Mouse (Mus musculus): ENCODE data around the gene Cers5. TPM values are rescaled to one million over a fixed set of nuclear protein-coding genes. Genes with fewer than 3 reads are reported as not detected.

Cers5 gene
- polyA plus RNA-seq, 1 experiment from 2014 or later, result 59.2 TPM

DNA sequence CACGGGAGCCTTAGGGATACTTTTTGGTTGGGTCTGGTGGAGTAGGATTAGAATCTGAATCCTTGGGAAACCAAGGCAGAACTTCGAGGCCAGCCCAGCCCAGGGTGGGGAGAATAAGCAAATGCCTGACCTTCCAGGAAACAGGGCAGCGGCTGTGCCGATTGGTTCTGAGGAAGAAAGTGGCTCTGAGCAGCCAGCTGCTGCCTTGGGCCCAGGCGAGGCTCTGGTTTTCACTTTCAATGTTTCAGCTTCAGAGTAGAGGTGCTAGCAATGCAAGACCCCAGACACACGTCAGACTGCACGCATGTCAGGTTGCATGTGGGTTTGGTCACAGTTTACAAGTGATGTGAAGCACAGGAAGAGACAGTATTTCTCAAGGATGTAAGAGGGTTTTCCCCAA lies 39.4 kb upstream of the Cers5 start:
- Histone ChIP-seq H3K9me3 (ENCODE audit: control insufficient read depth, low read length) (no peaks in the 10 kb centered on the region; the same call in 1 of the 2 replicates), H3K36me3 (ENCODE audit: control insufficient read depth, insufficient read depth, low read length) (no peaks in the 10 kb centered on the region)
- no peak for ATAC-seq (replicated peaks; ENCODE audit: low FRiP score)

DNA sequence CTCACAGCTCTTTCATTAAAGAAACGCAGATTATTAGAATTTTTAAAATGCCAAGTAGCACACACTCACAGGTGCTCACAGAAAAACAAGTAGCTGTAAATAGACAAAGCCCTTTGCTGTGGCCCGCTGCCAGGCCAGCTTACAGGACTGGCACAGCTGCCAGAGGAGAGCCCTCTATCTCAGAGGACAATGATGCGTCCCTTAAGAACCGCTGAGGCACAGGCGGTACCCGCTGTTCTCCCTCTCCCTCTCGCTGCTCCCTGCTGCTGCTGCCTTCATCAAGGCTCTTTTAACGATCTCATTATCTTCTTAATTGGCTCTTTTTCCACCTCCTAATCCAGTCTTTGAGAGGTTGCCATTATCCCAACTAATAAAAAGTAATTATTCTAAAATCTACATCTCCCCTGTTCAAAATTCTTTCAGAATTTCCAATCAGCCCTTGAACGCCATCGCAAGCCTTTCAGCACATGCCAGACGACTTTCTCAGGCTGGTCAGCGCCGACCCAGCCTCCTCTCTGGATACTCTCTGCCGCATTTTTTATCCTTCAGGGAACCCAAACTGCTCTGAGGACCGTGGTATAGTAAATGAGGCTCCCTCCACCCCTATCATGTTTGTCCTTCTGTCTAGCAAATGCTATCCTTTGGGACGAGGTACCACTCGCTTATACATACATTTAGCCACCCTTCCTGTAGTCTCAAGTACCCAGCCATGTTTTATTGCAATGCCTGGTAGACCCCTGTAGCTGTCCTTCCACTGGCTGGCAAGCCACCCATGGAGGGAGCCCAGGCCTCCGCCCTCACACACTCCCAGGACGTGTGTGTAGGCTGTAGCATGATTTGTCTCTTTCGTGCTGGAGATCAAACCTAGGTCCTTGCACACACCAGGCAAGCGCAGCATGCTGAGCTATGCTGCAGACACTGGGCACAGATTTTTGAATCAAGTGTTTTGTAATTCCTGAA lies 35.4 kb upstream of the Cers5 start:
- 20% methylated on average over 21 of the region's 21 CpGs for whole genome bisulfite sequencing
- Histone ChIP-seq H3K36me3 (ENCODE audit: control insufficient read depth, insufficient read depth, low read length) (no peaks in the 10 kb centered on the region), H3K9ac (ENCODE audit: low read length) (peak overlapping the region; percentile 37), H3K4me3 (ENCODE audit: low read depth, low read length) (peak overlapping the region; percentile 1; the same call in 1 of the 2 replicates), H3K4me1 (replicated peaks; ENCODE audit: control insufficient read depth, insufficient read depth, low read length) (peaks cover 14% of the 10 kb centered on the region), H3K9me3 (ENCODE audit: control insufficient read depth, low read length) (no peaks in the 10 kb centered on the region), H3K4me2 (ENCODE audit: low read depth, low read length, severe bottlenecking) (peak overlapping the region; percentile 11; the same call in 1 of the 2 replicates), H3K27me3 (ENCODE audit: control insufficient read depth, insufficient read depth, low read length) (no peaks in the 10 kb centered on the region), H3K27ac (ENCODE audit: low read depth, low read length) (peak overlapping the region; percentile 97)
- peak; percentile 88 for DNase-seq (ENCODE audit: low spot score)
- peak; percentile 91 for ATAC-seq (replicated peaks; ENCODE audit: low FRiP score)

More for the DNA sequence above, 39.4 kb upstream of the Cers5 start:
- Histone ChIP-seq H3K4me1 (replicated peaks; ENCODE audit: control insufficient read depth, insufficient read depth, low read length) (peaks cover 10% of the 10 kb centered on the region), H3K4me2 (ENCODE audit: low read depth, low read length, severe bottlenecking) (no peak overlapping the region), H3K4me3 (ENCODE audit: low read depth, low read length) (no peak overlapping the region), H3K9ac (ENCODE audit: low read length) (no peak overlapping the region), H3K27ac (ENCODE audit: low read depth, low read length) (no peak overlapping the region), H3K27me3 (ENCODE audit: control insufficient read depth, insufficient read depth, low read length) (no peaks in the 10 kb centered on the region)
- 77% methylated on average over 7 of the region's 7 CpGs for WGBS
- no peak for DNase-seq (ENCODE audit: low spot score)

DNA sequence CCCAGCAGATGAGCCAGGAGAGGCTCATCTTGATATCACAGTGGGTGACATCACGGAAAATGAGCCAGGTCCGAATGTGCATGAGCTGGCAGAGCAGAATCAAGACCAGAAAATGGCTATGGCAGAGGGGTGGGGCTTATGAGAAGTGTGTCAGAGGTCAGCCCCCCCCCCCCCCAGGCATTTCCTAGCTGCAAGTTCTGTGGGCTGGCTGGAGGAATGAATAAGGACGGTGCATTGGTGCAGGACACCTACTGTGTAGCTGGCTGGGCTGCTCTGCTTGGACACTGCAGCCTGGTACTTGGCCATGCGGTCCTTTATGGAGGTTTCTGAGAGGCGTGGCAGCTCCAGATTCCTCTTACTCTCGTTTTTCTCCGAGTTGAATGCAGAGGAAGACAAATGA lies 33.5 kb upstream of the Cers5 start:
- Histone ChIP-seq H3K36me3 (ENCODE audit: control insufficient read depth, insufficient read depth, low read length) (no peaks in the 10 kb centered on the region), H3K4me3 (ENCODE audit: low read depth, low read length) (no peak overlapping the region), H3K9me3 (ENCODE audit: control insufficient read depth, low read length) (no peaks in the 10 kb centered on the region), H3K27ac (ENCODE audit: low read depth, low read length) (no peak overlapping the region), H3K4me1 (replicated peaks; ENCODE audit: control insufficient read depth, insufficient read depth, low read length) (peaks cover 17% of the 10 kb centered on the region), H3K9ac (ENCODE audit: low read length) (no peak overlapping the region), H3K27me3 (ENCODE audit: control insufficient read depth, insufficient read depth, low read length) (no peaks in the 10 kb centered on the region), H3K4me2 (ENCODE audit: low read depth, low read length, severe bottlenecking) (no peak overlapping the region)
- ATAC-seq (replicated peaks; ENCODE audit: low FRiP score) (no peak), DNase-seq (ENCODE audit: low spot score) (peak; percentile 65)
- 18% methylated on average over 7 of the region's 7 CpGs for WGBS

DNA sequence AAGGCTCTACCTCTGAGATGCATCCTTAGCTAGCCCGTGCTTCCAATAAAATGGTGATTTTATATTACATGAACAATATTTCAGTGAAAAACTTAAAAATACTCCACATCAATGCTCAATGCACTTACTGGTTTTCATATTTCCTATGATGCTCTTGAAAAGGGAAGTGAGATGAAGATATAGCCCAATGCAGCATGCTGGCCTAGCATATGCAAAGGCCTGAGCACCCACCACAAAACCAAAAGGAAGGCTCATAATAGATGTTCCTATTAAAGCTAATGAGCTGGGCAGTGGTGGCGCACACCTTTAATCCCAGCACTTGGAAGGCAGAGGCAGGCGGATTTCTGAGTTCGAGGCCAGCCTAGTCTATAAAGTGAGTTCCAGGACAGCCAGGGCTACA lies 33.0 kb upstream of the Cers5 start:
- Histone ChIP-seq H3K4me1 (replicated peaks; ENCODE audit: control insufficient read depth, insufficient read depth, low read length) (peaks cover 17% of the 10 kb centered on the region), H3K27ac (ENCODE audit: low read depth, low read length) (no peak overlapping the region), H3K27me3 (ENCODE audit: control insufficient read depth, insufficient read depth, low read length) (no peaks in the 10 kb centered on the region), H3K9ac (ENCODE audit: low read length) (no peak overlapping the region), H3K36me3 (ENCODE audit: control insufficient read depth, insufficient read depth, low read length) (no peaks in the 10 kb centered on the region), H3K4me2 (ENCODE audit: low read depth, low read length, severe bottlenecking) (no peak overlapping the region), H3K4me3 (ENCODE audit: low read depth, low read length) (no peak overlapping the region), H3K9me3 (ENCODE audit: control insufficient read depth, low read length) (no peaks in the 10 kb centered on the region)
- WGBS, result 84% methylated on average over 4 of the region's 4 CpGs
- no peak for ATAC-seq (replicated peaks; ENCODE audit: low FRiP score)
- no peak for DNase-seq (ENCODE audit: low spot score)

DNA sequence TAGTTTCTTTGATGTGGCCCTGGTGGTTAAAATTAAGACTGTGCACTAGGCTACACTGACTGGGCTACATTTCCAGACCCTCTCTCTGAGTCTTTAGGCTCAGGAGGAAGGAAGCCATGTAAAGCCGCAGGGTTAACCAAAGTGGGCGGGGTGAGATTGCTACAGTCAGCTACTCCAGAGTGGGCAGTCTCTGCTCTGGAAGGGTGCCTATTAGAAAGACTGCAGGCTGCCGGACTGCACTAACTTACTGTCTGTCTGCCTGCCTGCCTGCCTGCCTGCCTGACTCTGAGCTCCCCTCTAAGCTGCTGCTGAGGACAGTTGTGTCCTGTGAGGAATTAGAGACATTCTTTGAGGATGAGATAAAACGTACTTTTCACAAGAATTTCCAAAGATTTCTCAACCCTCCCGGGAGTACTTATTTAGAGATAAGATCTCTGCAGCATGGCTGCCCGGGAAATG lies 30.5 kb upstream of the Cers5 start:
- Histone ChIP-seq H3K4me1 (replicated peaks; ENCODE audit: control insufficient read depth, insufficient read depth, low read length) (peaks cover 11% of the 10 kb centered on the region), H3K4me2 (ENCODE audit: low read depth, low read length, severe bottlenecking) (no peak overlapping the region), H3K36me3 (ENCODE audit: control insufficient read depth, insufficient read depth, low read length) (no peaks in the 10 kb centered on the region), H3K4me3 (ENCODE audit: low read depth, low read length) (no peak overlapping the region), H3K9me3 (ENCODE audit: control insufficient read depth, low read length) (no peaks in the 10 kb centered on the region), H3K9ac (ENCODE audit: low read length) (no peak overlapping the region), H3K27me3 (ENCODE audit: control insufficient read depth, insufficient read depth, low read length) (no peaks in the 10 kb centered on the region), H3K27ac (ENCODE audit: low read depth, low read length) (no peak overlapping the region)
- 32% methylated on average over 6 of the region's 6 CpGs for WGBS
- DNase-seq (ENCODE audit: low spot score) (no peak), ATAC-seq (replicated peaks; ENCODE audit: low FRiP score) (no peak)

DNA sequence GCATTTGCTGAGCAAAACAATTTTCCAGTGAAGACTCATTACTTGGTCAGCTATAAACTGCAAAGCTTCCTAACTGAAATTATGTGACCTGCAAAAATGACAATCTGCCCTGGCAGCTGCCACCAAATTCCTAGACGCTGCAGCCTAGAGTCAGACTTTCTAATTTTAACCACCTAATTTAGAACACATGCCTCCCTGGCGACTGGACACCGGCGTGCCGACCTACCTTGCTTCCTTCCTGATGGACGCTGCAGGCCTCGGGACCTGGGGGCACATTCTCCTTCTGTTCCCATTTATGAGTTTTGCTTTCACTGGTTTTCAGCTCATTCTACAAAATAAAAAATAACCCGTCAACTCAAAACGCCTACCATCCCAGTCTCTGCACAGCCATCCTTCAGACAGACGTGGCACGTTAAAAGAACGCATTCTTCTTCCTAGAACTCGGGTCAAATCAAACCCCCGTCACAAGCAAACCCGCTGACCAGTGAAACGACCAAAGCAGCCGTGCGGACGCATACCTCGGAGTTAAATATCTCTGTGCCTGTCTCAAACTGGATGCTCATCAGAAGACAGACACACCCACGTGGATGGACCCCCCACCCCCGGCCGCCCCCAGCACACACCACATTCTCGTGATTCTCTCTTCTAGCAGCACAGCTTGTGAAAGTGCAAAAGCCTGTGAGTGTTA lies 29.3 kb upstream of the Cers5 start:
- H3K4me2 ChIP-seq (ENCODE audit: low read depth, low read length, severe bottlenecking), result no peak overlapping the region
- H3K4me3 ChIP-seq (ENCODE audit: low read depth, low read length), result no peak overlapping the region
- peaks cover 7% of the 10 kb centered on the region for H3K4me1 ChIP-seq (replicated peaks; ENCODE audit: control insufficient read depth, insufficient read depth, low read length)
- ATAC-seq (replicated peaks; ENCODE audit: low FRiP score) (no peak), DNase-seq (ENCODE audit: low spot score) (no peak)
- H3K9ac ChIP-seq (ENCODE audit: low read length), result peak overlapping the region; percentile 8; the same call in 1 of the 2 replicates
- WGBS, result 51% methylated on average over 24 of the region's 24 CpGs
- H3K27ac ChIP-seq (ENCODE audit: low read depth, low read length), result no peak overlapping the region
- H3K36me3 ChIP-seq (ENCODE audit: control insufficient read depth, insufficient read depth, low read length), result no peaks in the 10 kb centered on the region
- H3K27me3 ChIP-seq (ENCODE audit: control insufficient read depth, insufficient read depth, low read length), result no peaks in the 10 kb centered on the region
- no peaks in the 10 kb centered on the region for H3K9me3 ChIP-seq (ENCODE audit: control insufficient read depth, low read length)

DNA sequence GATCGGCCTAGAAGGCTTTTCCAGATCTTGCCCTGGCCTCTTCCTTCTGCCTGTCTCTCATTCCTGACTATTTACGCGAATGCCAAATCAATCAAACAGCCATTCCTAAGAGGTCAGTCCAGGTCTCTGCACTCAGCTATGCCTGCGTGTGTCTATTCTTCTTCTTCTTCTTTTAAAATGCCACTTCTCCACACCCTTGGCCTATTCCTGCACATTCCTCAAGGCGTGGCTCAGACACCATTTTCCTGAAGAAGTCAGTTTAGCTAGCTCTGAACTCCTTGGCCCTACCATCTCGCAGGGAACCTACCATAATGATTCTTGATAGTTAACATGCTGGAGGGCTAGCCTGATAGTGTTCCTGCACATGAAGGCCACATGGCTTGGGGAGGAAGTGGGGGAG lies 27.0 kb upstream of the Cers5 start:
- no peak overlapping the region for H3K4me3 ChIP-seq (ENCODE audit: low read depth, low read length)
- H3K27me3 ChIP-seq (ENCODE audit: control insufficient read depth, insufficient read depth, low read length), result no peaks in the 10 kb centered on the region
- ATAC-seq (replicated peaks; ENCODE audit: low FRiP score), result no peak
- H3K27ac ChIP-seq (ENCODE audit: low read depth, low read length), result no peak overlapping the region
- no peaks in the 10 kb centered on the region for H3K9me3 ChIP-seq (ENCODE audit: control insufficient read depth, low read length)
- no peak overlapping the region for H3K9ac ChIP-seq (ENCODE audit: low read length)
- H3K4me1 ChIP-seq (replicated peaks; ENCODE audit: control insufficient read depth, insufficient read depth, low read length), result peaks cover 4% of the 10 kb centered on the region
- no peak for DNase-seq (ENCODE audit: low spot score)
- H3K36me3 ChIP-seq (ENCODE audit: control insufficient read depth, insufficient read depth, low read length), result no peaks in the 10 kb centered on the region
- 84% methylated on average over 6 of the region's 6 CpGs for WGBS
- no peak overlapping the region for H3K4me2 ChIP-seq (ENCODE audit: low read depth, low read length, severe bottlenecking)

DNA sequence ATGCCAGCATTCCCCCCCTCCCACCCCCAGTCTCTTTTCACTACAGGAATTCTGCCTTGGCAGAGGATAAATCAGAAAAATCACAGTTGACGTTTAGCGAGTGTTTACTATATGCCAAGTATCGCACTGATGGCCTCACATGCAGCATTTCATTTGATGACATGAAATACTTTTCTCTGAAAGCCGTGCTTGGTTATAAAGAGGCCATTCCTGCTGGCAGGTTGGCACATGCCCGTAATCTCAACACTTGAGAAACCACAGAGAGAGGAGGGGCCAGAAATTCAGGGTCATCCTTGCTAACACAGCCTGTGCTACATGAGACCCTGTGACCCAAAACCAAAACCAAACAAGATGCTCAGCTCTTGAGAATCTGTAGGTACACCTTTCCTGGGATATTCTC lies 25.2 kb upstream of the Cers5 start:
- Histone ChIP-seq H3K4me3 (ENCODE audit: low read depth, low read length) (no peak overlapping the region), H3K27ac (ENCODE audit: low read depth, low read length) (no peak overlapping the region), H3K9ac (ENCODE audit: low read length) (no peak overlapping the region), H3K9me3 (ENCODE audit: control insufficient read depth, low read length) (no peaks in the 10 kb centered on the region), H3K4me1 (replicated peaks; ENCODE audit: control insufficient read depth, insufficient read depth, low read length) (peaks cover 3% of the 10 kb centered on the region; the same call in 1 of the 2 replicates), H3K4me2 (ENCODE audit: low read depth, low read length, severe bottlenecking) (no peak overlapping the region), H3K36me3 (ENCODE audit: control insufficient read depth, insufficient read depth, low read length) (no peaks in the 10 kb centered on the region), H3K27me3 (ENCODE audit: control insufficient read depth, insufficient read depth, low read length) (no peaks in the 10 kb centered on the region)
- ATAC-seq (replicated peaks; ENCODE audit: low FRiP score), result no peak
- no peak for DNase-seq (ENCODE audit: low spot score)
- 89% methylated on average over 5 of the region's 5 CpGs for WGBS
